Mouse (Mus musculus) stomach, postnatal 0 days (tissue): Measurements from ENCODE around the gene Adora3.

Experiments
- CTCF ChIP-seq: IDR thresholded peaks from 2 replicates; pipeline ENCODE4 v1.5.1; 2016; ENCODE audit warnings: antibody characterized with exemption, low read depth, mild to moderate bottlenecking, moderate library complexity
- EP300 ChIP-seq: optimal IDR thresholded peaks from 2 replicates; pipeline ENCODE3; 2016; ENCODE audit warnings: antibody characterized with exemption

DNA sequence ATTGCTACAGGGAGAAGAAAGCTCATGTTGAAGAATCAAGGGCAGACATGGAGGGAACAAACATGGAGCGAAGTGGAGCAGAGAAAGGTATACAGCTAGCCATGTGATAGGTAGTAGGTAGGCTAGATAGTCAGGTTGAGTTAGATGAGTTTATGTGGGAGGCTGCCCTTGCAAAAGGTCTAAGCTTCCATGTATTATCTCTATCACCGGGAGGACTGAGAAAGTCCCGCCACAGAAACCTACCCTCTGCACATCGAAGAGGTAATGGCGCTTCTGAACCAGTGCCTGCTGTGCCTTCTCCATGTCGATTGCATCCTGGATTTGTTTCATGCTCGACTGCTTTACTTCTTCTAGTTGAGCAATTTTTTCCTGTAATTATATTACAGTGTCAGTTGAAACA, 80.7 kb downstream of the Adora3 start:
- TF ChIP-seq CTCF (no peak), EP300 (no peak)
